Mouse (Mus musculus) mesoderm, embryonic 11.5 days (tissue): Measurements from ENCODE around the gene Cep135.
A peak's percentile ranks its signal among the peaks of the same experiment; 100 is the strongest.

Experiments
- DNase-seq: peaks from one replicate; pipeline ENCODE4 v3.0.0-alpha.2; 2012; ENCODE audit warnings: low read depth, low spot score

Gene Cep135

DNA sequence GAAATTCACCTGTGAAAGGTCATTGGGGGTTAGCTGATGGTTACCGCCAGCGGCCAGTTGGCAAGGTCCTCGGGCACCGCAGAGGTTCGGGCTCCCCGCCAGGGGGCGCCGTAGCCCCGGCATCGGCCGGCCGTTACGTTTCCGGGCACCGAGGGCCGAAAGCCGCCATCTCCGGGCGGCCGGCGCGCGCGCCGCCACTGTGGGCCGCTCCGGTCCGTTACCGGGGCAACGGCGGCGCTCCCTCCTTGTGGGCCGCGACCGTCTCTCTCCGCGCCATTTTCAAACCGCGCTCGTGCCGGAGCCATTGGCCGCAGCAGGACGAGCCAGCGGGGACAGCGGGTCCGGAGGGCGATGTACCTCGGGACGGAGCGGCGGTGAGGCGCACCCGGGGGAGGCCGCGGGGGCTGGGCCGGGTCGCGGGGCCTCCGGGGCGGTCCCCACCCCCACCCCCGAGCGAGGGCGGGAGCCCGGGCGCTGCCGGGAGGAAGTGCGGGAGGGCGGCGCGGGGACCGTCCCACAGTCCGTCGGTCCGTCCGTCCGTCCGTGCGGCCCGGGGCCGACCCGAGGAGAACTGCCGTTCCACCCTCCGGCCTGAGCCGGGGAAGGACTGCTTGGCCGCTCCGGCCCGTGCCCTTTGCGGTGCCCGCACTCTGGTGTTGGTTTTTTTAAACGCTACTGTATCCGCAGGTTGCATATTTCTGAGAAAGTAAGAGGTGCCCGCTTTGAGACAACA lies at the start of gene Cep135:
Cep135 (plus strand) TSS at position 148 of the 733 bp plus-strand sequence.
- peak; percentile 92 for DNase-seq

GRCm38 (mm10) chr5:76540181-76540580 lies 48.3 kb upstream of the Cep135 start:
- DNase-seq, result no peak

- peak; percentile 17 for DNase-seq
These were observed 47.7 kb upstream of the Cep135 start for GRCm38 (mm10) chr5:76540842-76541241.

DNA sequence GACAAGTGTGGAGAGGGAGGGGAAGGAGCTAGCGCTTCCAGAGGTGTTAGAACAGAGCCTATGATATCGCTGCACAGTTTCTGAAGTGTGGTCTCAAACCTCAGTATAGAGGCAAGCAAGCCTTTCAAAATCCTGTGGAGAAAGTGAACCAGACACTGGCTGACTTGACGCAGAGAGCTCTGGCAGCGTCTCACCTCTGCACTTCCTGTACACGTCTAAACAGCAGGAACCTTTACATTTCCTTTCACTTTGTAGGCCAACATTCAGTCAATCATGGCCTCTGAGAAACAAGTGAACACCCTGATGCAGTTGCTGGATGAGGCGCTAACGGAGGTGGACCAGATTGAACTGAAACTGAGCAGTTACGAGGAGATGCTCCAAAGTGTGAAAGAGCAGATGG lies 45.3 kb upstream of the Cep135 start:
- no peak for DNase-seq

GRCm38 (mm10) chr5:76550426-76550825 lies 38.1 kb upstream of the Cep135 start:
- no peak for DNase-seq

GRCm38 (mm10) chr5:76565321-76565720 lies 23.2 kb upstream of the Cep135 start:
- DNase-seq, result peak; percentile 77

DNA sequence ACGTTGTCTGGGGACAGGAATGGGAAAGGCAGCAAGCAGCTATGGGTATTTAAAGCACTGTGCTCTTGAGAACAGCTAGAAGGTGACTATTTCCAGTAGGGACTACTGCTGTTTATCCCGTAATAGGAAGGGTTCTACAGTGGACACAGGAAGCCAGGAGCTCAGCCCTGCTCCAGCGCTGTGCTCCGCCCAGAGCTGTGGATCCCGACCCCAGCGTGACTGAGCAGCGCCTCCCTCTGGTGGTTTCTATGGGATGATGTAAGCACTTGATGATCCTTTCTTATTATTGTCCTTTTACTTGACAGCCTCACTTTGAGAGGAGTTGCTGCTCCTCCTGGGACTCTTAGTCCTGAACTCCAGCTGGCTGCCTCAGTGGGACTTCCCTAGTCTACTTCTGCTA lies 14.2 kb upstream of the Cep135 start:
- DNase-seq, result no peak

GRCm38 (mm10) chr5:76577026-76577425 lies 11.5 kb upstream of the Cep135 start:
- DNase-seq, result no peak

GRCm38 (mm10) chr5:76585378-76585777 lies 3.1 kb upstream of the Cep135 start:
- no peak for DNase-seq

- DNase-seq, result peak; percentile 6
These were observed 813 bp downstream of the Cep135 start for GRCm38 (mm10) chr5:76589311-76589710.

DNA sequence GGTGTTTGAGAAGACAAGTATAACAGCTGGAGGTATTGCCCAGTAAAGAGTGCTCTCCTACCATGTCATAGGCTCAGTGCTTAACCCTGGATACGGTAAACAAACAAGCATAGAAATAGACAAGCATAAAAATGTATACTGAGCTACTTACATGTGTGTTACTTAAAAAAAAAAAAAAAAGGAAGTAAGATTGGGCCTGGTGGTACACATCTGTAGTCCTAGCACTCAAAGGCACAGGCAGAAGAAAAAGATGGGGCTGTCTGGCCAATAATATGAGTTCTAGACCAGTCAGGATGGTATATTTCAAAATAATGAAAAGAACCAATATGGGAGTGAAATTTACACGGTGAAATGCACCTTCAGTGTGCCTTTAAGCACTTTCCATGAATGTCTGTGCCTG lies 1.5 kb downstream of the Cep135 start:
- no peak for DNase-seq

DNA sequence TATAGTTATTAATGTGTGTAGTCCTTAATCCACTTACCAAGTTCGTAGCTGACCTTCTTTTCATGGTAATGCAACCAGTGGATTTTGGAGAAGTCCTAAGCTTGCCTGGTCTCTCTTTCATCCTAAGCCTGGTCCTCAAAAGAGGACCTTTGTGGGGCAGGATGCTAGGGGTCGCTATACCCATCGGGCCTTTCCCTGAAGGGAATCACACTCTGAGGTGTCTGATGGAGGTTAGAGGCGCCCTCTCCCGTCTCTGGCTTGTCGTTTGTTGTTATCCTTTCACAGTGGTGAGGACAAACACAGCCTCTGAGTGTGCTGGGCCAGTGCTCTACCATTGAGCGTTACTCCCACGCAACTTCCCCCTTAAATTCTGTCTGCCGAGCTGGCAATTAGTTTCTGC lies 3.4 kb downstream of the Cep135 start:
- DNase-seq, result no peak

DNA sequence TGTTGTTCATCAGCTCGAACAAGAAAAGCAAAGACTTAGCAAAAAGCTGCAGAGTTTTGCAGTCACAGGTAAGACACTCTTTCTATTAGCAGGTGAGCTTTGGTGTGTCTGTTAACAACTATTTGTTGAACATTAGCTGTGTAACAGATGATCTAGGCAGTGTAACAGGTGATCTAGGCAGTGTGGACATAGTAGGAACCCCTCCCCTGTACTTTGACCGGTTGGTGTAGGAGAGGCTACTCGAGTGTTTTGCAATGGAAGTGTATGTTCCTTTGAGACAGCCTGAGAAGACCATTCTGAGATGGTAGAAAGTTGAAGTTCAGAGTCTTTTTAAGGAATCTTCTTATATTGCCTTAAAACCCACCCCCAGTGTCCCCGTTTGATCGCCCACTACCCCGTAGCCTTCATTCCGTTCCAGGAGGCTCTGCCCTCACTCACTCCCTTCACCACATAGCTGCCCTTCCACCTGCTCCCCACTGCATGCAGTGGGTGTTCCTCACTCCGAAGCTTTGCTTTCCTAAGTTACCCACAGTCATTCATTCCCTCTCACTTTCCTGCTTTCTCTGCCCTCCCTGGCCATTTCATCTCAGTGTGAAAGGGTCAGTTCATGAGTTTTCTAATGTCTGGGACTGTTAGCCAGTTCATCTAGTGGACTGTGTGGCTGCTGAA lies 21.3 kb downstream of the Cep135 start:
- no peak for DNase-seq

DNA sequence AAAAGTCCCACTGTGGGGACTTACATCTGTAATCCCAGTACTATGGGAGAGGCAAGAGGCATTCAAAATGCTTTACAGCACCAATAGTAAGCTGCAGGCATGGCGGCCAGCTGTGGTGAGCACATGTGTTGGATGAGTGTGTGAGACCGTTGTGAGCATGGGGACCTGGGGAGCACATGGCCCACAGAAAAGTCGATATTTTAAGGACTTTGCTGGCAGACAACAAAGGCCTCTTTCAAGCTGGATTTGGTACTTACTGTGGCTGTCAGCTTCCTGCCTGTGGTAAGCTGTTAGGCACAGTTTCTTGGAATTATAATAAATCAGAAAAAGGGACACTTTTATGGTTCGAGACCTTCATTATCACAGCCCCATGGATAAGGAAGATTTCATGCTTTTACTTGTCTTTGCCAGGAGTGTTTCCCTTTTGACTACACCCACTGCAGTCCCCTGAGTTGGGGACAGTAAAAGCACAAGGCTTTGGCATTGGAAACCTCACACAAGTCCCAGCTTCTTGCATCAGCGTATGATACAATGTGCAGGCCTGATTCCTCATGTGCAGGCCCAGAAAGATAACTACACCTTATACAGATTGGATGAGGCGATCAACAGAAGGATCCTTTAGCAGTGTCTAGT lies 24.5 kb downstream of the Cep135 start:
- DNase-seq, result peak; percentile 54

GRCm38 (mm10) chr5:76615276-76615675 lies 26.8 kb downstream of the Cep135 start:
- DNase-seq, result no peak

GRCm38 (mm10) chr5:76616196-76616747 lies 27.8 kb downstream of the Cep135 start:
- no peak for DNase-seq

DNA sequence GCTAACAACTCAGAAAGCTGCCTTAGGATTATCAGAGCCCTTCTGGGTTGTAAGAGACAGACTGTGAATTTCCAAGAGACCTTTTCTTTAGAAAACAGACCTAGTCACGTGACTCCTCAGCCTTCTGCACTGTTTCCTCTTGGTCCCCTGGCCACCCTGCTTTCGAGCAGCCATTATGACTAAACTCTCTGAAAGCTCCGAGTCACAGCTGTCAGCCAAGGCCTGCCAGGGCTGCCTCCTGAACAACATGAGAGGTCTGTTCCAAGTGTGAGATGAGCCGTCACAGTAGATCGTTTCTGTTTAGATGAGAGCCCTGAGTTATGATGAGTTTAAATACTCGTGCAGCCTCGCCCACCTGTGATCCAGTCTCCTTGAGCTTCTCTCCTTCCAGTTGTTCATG lies 30.3 kb downstream of the Cep135 start:
- DNase-seq, result no peak

GRCm38 (mm10) chr5:76623759-76624158 lies 35.3 kb downstream of the Cep135 start:
- no peak for DNase-seq

DNA sequence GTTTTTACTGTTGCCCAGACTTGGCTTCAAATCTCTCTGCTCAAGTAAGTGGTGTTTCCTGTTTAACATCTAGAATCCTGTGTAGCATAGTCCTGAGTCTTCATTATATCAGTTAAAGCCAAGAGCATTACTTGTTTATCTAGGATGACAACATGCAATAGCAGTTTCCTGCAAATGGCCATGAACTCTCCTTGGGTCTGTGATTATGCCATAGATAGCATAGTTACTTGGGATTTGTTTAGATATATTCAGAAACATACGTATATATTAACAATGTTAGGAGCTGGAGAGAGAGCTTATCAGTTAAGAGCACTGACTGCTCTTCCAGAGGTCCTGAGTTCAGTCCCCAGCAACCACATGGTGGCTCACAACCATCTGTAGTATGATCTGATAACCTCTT lies 39.3 kb downstream of the Cep135 start:
- DNase-seq, result no peak

DNA sequence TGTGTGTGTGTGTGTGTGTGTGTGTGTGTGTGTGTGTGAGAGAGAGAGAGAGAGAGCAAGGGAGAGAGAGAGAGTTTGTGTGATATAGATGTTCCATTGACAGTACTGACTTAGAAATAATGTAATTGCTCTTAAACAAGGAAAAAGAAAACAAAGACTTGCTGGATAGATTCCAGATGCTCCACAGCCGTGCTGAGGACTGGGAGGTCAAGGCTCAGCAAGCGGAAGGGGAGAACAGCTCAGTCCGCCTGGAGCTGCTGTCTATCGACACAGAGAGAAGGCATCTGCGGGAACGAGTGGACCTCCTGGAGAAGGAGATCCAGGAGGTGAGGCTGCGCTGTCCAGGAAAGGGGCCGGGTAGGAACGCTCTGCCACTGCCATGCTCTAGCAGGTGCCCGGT lies 45.5 kb downstream of the Cep135 start:
- DNase-seq, result no peak

GRCm38 (mm10) chr5:76635592-76635991 lies 47.1 kb downstream of the Cep135 start:
- no peak for DNase-seq

GRCm38 (mm10) chr5:76642076-76642475 lies 53.6 kb downstream of the Cep135 start:
- DNase-seq, result no peak

DNA sequence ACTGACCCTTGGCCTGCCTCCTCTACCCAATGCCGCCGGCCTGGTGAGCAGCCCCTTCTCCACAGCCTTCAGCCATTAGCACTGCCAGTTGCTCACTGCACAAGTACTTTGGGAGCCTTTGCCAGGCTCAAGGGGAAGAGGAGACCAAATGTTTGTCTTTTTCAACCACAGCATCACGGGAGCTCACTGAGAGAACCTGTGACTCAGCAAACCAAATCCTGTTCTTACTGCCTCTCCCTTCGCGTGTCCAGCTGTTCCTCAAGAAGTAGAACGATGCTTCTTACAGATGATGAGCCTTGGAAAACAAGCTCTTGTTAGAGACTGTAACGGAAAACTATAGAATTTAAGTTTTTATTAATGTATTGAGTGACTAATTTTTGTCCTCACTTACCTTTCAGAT lies 55.7 kb downstream of the Cep135 start:
- DNase-seq, result no peak
